Mouse (Mus musculus) kidney, postnatal 0 days (tissue): ENCODE measurements around the gene Naxd. TPM values are rescaled to one million over a fixed set of nuclear protein-coding genes. Genes with fewer than 3 reads are reported as not detected.
"Not testable (repeated sequence)": the region's sequence is repeated elsewhere in the genome, so short reads cannot be mapped to it uniquely, and the experiment has no call there.

Experiments
- ATAC-seq: fragments of 200-750 bp; cut with Nextera tagmentation; replicated peaks from 2 replicates; pipeline ENCODE4 v1.8.0; 2017; ENCODE audit warnings: low read depth, moderate number of reproducible peaks, moderate TSS enrichment, moderate library complexity; ENCODE audit not compliant: low FRiP score
- DNase-seq: peaks from one replicate; pipeline ENCODE4 v3.0.0-alpha.2; 2016; ENCODE audit warnings: low spot score
- H3K27ac ChIP-seq: fragments of 300-500 bp; sonication (generic); 2 replicates; pipeline ENCODE4 v1.5.1; 2014; ENCODE audit warnings: mild to moderate bottlenecking
- H3K27me3 ChIP-seq: fragments of 300-500 bp; sonication (generic); 2 replicates; pipeline ENCODE4 v1.6.1; 2014; ENCODE audit warnings: low read length, mixed read lengths; ENCODE audit not compliant: insufficient read depth
- H3K36me3 ChIP-seq: fragments of 300-500 bp; sonication (generic); 2 replicates; pipeline ENCODE4 v1.6.1; 2014; ENCODE audit warnings: low read length, mixed read lengths; ENCODE audit not compliant: insufficient read depth
- H3K4me1 ChIP-seq: fragments of 300-500 bp; sonication (generic); replicated peaks from 2 replicates; pipeline ENCODE4 v1.6.1; 2014; ENCODE audit warnings: antibody characterized with exemption, low read length, mixed read lengths; ENCODE audit not compliant: insufficient read depth
- H3K4me2 ChIP-seq: fragments of 300-500 bp; sonication (generic); 2 replicates; pipeline ENCODE4 v1.6.1; 2014; ENCODE audit warnings: mild to moderate bottlenecking, low read length, moderate library complexity, mixed read lengths
- H3K4me3 ChIP-seq: fragments of 300-500 bp; sonication (generic); replicated peaks from 2 replicates; pipeline ENCODE4 v1.5.1; 2014; ENCODE audit warnings: low read depth, low read length
- H3K9ac ChIP-seq: fragments of 300-500 bp; sonication (generic); 2 replicates; pipeline ENCODE4 v1.6.1; 2014; ENCODE audit warnings: low read depth, low read length
- H3K9me3 ChIP-seq: fragments of 300-500 bp; sonication (generic); replicated peaks from 2 replicates; pipeline ENCODE4 v1.6.1; 2016; ENCODE audit warnings: low read length, inconsistent platforms, mixed read lengths
- CTCF ChIP-seq: IDR thresholded peaks from 2 replicates; pipeline ENCODE4 v1.5.1; 2016; ENCODE audit warnings: antibody characterized with exemption, low read depth, mild to moderate bottlenecking, moderate library complexity
- WGBS: fragments of 180-500 bp; shearing (Covaris S2); extraction: QIAGEN DNeasy Blood & Tissue Kit; methylation state at CpG from one replicate; pipeline ENCODE4 v1.1.7; 2014; 5-methylcytosine and 5-hydroxymethylcytosine counted together
- polyA plus RNA-seq: library from polyadenylated mRNA; unstranded; fragments of >200 nt; fragmentation: Nextera tagmentation; extraction: Ambion mirVana; gene quantifications from 2 replicates; pipeline ENCODE4 v1.2.1, GENCODE M21; 2015

Gene Naxd
- polyA plus RNA-seq, 1 experiment from 2014 or later = 111 TPM

DNA sequence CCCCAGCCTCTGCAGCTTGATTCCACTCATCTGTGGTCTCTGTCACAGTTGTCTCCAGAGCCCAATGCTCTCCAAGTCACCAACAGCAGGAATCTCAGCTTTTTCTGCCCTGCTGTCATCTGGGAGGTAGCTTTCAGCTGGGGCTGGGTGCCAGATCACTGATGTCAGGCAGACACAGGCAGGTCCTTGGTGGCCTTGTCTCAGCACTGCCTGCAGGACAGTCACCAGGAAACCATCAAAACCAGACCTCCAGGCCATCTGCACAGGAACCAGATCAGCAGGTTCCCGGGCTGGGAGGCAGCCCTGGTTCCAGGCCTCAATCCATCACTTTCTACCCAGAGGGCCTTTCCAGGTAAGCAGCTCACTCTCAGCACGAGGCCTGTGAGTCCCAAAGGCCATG lies 35.5 kb upstream of the Naxd start:
- H3K9me3 ChIP-seq = no peaks in the 10 kb centered on the region
- ATAC-seq = no peak
- no peak overlapping the region for H3K4me2 ChIP-seq
- DNase-seq = no peak
- 48% methylated on average over 2 of the region's 2 CpGs for WGBS
- no peak overlapping the region for H3K9ac ChIP-seq
- peak overlapping the region; percentile 57; the same call in 1 of the 2 replicates for H3K27ac ChIP-seq
- peaks cover 38% of the 10 kb centered on the region for H3K4me1 ChIP-seq
- no peak overlapping the region for H3K4me3 ChIP-seq
- no peak for TF ChIP-seq CTCF
- no peaks in the 10 kb centered on the region for H3K27me3 ChIP-seq
- no peaks in the 10 kb centered on the region for H3K36me3 ChIP-seq

DNA sequence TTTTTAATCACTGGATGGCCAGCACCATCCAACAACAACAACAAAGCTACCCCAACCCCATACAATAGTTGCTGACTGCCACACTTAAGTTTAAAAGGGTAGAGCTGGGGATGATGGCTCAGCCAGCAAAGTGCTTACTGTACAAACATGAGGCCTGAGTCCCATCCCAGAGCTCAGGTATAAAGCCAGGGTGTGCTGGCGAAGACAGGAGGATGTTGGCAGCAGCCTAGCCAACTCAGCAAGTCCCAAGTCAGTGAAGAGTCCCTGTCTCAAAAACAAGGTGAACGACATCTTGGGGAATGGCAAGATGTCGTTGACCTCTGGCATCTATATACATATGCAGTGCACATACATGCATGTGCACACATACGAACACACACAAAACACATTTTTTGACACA lies 34.7 kb upstream of the Naxd start:
- no peak overlapping the region for H3K9ac ChIP-seq
- H3K4me2 ChIP-seq = no peak overlapping the region
- peak overlapping the region; percentile 8; the same call in 1 of the 2 replicates for H3K27ac ChIP-seq
- DNase-seq (no peak), ATAC-seq (no peak)
- H3K9me3 ChIP-seq = no peaks in the 10 kb centered on the region
- peaks cover 33% of the 10 kb centered on the region for H3K4me1 ChIP-seq
- H3K4me3 ChIP-seq = no peak overlapping the region
- TF ChIP-seq CTCF = no peak
- no peaks in the 10 kb centered on the region for H3K36me3 ChIP-seq
- 91% methylated on average over 4 of the region's 4 CpGs for WGBS
- H3K27me3 ChIP-seq = no peaks in the 10 kb centered on the region

DNA sequence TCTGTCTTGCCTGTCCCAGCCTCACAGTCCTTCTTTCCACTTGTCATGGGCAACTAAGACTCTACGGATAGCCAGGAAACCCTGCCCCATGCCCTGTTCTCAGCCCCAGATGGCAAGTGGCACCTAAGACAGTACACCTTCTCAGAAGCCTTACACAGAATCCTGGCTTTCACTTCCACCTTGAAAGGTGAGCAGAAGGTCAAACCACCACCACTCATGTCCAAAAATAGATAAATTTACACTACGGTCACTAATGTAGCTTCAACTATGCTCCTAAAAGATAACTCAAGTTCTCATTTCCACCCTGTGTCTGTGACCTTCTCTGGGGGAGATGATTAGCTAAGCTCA lies 33.8 kb upstream of the Naxd start:
- no peaks in the 10 kb centered on the region for H3K27me3 ChIP-seq
- DNase-seq = no peak
- TF ChIP-seq CTCF = no peak

DNA sequence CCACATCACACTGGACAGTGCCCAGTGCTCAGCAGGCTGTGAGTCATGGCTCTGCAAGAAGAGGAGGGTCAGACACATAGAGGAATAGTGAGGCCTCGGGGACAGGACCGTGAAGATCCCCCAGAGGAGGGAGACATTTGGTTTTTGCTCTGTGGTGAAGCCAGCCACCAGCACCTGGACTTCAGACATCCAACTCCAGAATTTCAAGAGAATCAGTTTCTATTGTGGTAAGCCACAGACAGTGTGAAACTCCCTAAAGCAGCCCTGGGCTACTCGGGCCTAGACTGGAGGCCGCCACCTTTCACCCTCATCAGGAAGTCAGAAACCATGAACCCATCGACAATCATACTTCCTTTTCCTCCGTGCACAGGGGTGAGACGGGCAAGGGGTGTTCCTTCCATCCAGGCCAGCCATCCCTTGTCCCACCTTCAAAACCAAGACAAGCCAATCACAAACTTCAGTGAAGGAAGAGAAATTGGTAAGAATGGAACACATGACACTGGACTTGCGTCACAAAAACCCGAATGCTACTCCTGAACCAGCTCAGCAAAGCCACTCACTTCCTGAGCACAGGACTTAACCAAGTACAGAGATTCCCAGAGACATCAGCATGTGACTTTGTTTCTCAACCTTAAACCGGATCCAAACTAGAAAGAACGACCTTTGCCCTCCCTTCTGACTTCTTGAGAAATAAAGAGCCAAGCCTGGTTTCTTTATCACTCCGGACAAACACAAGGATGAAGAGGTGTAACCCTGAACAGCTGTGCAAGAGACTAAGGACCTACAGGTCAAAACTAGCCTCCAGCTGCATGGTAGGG lies 33.2 kb upstream of the Naxd start:
- 0 out of 2 replicates have a peak, but pooled peaks have one; percentile 45 for ATAC-seq
- peak overlapping the region; percentile 57; the same call in 1 of the 2 replicates for H3K27ac ChIP-seq
- H3K9me3 ChIP-seq = no peaks in the 10 kb centered on the region
- DNase-seq = no peak
- H3K4me3 ChIP-seq = no peak overlapping the region
- no peak for TF ChIP-seq CTCF
- H3K4me1 ChIP-seq = peaks cover 21% of the 10 kb centered on the region
- 57% methylated on average over 12 of the region's 12 CpGs for WGBS
- H3K27me3 ChIP-seq = no peaks in the 10 kb centered on the region
- H3K36me3 ChIP-seq = no peaks in the 10 kb centered on the region
- H3K9ac ChIP-seq = no peak overlapping the region
- no peak overlapping the region for H3K4me2 ChIP-seq

More for the DNA sequence above, 33.8 kb upstream of the Naxd start:
- 92% methylated on average over 2 of the region's 2 CpGs for WGBS
- H3K27ac ChIP-seq = peak overlapping the region; percentile 50; the same call in 1 of the 2 replicates
- no peak overlapping the region for H3K4me3 ChIP-seq
- no peak overlapping the region for H3K4me2 ChIP-seq
- H3K9ac ChIP-seq = no peak overlapping the region
- no peaks in the 10 kb centered on the region for H3K36me3 ChIP-seq
- ATAC-seq = no peak
- H3K4me1 ChIP-seq = peaks cover 26% of the 10 kb centered on the region
- no peaks in the 10 kb centered on the region for H3K9me3 ChIP-seq

DNA sequence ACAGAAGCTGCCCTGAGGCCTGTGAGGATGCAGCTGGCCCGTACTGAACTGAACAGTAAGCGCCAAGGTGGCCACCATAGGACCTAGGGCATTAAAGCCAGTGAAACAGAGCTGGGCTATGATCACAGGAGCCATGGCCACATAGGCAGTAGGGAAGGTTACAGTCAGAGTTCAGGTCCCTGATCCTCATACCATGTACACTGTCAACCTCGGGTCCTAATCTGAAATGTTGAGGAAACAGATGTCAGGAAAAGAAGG lies 32.7 kb upstream of the Naxd start:
- peak overlapping the region; percentile 57; the same call in 1 of the 2 replicates for H3K27ac ChIP-seq
- H3K9me3 ChIP-seq = no peaks in the 10 kb centered on the region
- H3K4me3 ChIP-seq = no peak overlapping the region
- no peak overlapping the region for H3K4me2 ChIP-seq
- DNase-seq = no peak
- WGBS = 73% methylated on average over 3 of the region's 3 CpGs
- no peaks in the 10 kb centered on the region for H3K36me3 ChIP-seq
- H3K4me1 ChIP-seq = peaks cover 18% of the 10 kb centered on the region
- no peak for TF ChIP-seq CTCF
- H3K9ac ChIP-seq = no peak overlapping the region
- H3K27me3 ChIP-seq = no peaks in the 10 kb centered on the region
- no peak for ATAC-seq

DNA sequence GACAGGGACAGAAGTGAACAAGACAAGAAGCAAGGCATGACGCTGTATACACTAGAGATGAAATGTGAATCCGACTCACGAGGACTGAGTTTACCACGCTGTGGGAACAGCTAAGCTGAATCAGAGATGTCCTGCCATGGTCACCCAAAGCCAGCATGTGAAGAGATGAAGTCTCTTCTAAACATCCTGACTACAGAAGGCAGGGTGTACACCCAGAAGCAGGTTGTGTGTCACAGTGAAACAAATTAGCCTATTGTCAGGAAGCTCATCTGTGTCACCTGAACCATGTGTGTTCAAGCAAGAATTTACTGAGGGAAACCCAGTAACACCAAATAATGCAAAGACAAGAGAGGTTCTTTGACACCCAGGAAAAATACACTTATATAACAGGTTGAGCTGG lies 31.7 kb upstream of the Naxd start:
- ATAC-seq (no peak), DNase-seq (no peak)
- 93% methylated on average over 4 of the region's 4 CpGs for WGBS
- no peak overlapping the region for H3K9ac ChIP-seq
- no peak overlapping the region for H3K4me2 ChIP-seq
- no peak for TF ChIP-seq CTCF
- H3K9me3 ChIP-seq = no peaks in the 10 kb centered on the region
- H3K36me3 ChIP-seq = no peaks in the 10 kb centered on the region
- H3K27ac ChIP-seq = 0 out of 2 replicates have a peak overlapping the region, but pooled peaks have one; percentile 31
- H3K4me3 ChIP-seq = no peak overlapping the region
- H3K4me1 ChIP-seq = peaks cover 20% of the 10 kb centered on the region
- H3K27me3 ChIP-seq = no peaks in the 10 kb centered on the region

DNA sequence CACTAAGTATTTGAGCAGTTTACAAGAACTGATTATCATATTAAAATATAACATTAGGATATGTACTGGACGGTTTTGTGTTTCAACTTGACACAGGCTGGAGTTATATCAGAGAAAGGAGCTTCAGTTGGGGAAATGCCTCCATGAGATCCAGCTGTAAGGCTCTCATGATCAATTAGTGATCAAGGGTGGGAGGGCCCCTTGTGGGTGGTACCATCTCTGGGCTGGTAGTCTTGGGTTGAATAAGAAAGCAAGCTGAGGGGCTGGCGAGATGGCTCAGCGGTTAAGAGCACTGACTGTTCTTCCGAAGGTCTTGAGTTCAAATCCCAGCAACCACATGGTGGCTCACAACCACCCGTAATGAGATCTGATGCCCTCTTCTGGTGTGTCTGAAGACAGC lies 30.8 kb upstream of the Naxd start:
- H3K9ac ChIP-seq, H3K4me2 ChIP-seq, H3K36me3 ChIP-seq, DNase-seq, ATAC-seq, H3K27me3 ChIP-seq, H3K4me3 ChIP-seq, H3K9me3 ChIP-seq: not testable (repeated sequence)
- WGBS = 91% methylated on average over 4 of the region's 5 CpGs
- Histone ChIP-seq H3K4me1 (peaks cover 15% of the 10 kb centered on the region), H3K27ac (0 out of 2 replicates have a peak overlapping the region, but pooled peaks have one; percentile 31)
